Mouse (Mus musculus) adrenal gland, adult 18-20 months (tissue): ENCODE data around the gene Aox2. TPM values are rescaled to one million over a fixed set of nuclear protein-coding genes. Genes with fewer than 3 reads are reported as not detected.
"Not testable (repeated sequence)": the region's sequence is repeated elsewhere in the genome, so short reads cannot be mapped to it uniquely, and the experiment has no call there.

ENCODE experiments used
- DNase-seq, 2 experiments: peaks; one replicate each; pipeline ENCODE4 v3.0.0; 2021 to 2022; ENCODE audit warnings: low spot score in 2 of 2
- total RNA-seq, 2 experiments: library from RNA; stranded (reverse); gene quantifications; 1 replicate in 1 of 2; 2 replicates in 1 of 2; pipeline ENCODE4 v1.2.3; 2021

Gene Aox2
- total RNA-seq, 2 experiments from 2014 or later: 0.40 to 0.42 TPM

DNA sequence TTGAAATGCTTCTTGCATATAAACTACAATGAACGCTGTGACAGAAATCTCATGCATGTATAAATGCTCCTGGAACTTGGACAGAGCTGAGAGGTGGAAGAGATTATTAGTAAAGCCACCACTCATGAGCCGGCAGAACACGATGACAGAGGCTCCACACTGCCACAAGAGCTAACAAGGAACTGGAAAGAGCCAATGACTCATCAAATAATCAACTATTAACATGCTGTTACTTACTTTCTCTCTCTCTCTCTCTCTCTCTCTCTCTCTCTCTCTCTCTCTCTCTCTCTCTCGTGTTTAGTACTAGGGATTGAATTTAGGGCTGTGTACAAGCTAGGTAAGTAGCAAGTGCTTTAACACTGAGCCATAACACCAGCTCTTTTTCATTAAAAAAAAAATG is 65.7 kb downstream of the Aox2 start:
- no peak for DNase-seq

GRCm38 (mm10) chr1:58344570-58344969 is 66.4 kb downstream of the Aox2 start:
- no peak for DNase-seq

- no peak for DNase-seq
Measured at GRCm38 (mm10) chr1:58346159-58346558, 68.0 kb downstream of the Aox2 start.

DNA sequence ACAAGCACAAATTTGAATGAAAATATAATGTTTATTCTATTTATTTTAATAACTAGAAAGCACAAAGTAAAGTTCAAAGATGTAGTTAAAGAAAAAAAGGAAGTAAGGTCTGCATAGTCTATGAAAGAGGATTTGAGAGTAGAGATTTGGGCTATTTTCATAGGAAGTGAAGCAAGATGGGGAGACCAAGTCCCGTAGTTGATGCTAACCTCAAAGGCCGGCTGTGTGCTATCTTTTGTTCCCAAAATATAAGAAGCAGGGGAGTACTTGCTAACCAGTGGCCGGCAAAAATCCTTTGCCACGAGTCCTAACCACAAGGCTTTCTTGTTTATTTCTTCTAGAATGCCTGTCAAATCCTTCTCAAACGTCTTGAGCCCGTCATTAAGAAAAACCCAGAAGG is 70.6 kb downstream of the Aox2 start:
- DNase-seq: no peak

DNA sequence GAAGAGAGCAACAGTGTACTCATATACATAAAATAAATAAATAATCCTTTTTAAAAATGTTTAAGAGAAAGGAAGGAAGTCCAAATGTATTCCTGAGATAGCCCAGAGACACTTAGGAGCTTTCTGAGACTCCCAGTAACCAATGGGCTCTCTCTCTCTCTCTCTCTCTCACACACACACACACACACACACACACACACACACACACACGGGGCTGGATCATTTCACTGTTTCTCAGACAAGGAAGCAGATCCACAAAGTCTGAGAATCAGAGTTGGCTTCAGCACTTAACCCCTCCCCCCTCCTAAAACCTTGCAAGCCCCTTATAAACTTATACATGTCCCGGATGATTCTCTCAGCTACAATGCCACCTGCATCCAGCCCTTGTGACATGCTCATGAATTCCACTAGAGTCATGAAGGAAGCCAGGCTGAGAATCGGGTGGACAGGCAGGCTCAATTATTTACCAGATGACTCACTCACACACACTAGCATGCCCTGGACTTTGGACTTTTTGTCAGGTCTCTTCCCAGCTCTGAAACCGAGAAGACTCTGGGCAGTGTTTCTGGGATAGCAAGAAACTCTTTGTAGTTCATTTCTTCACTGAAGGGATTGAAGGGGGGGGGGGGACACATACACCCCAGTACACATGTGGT is 75.2 kb downstream of the Aox2 start:
- no peak for DNase-seq

- DNase-seq: peak; percentile 37 to 45
Measured at GRCm38 (mm10) chr1:58358958-58359901, 81.1 kb downstream of the Aox2 start.

DNA sequence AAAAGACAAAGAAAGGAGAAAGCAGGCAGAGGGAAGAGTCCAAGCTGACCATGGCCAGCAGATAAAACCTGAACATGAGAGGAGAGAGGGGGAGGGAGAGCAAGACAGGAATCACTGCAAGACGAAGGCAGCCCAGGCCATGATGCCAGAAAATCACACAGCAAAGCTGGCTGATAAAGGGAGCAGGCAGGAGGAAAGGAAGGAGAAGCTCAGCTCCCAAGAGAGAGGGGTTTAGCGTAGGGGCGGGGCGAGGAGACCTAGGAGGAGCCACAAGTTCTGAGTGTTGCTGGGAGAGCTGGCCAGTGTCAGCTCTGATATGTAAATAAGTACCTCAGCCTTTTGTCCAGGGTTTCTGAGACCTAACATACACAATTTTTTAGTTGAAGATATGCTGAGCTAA is 84.2 kb downstream of the Aox2 start:
- no peak for DNase-seq

DNA sequence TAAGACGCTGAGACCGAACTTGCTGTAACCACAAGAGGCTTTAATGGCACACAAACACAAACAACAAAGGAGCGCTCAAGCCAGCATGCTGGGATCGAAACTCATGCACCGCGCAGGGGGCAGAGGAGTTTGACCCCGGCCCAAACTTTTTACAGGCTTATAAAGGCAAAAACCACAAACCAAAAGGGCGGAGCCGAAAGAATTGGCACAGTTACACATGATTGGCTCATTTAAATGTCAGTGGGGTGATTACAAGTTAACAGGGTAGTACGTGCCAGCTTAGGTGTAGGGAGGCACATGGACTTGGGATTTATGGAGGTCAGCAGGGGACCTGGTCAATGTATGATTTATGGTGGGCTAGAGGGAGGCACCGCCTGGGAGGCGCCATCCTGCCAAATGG is 86.4 kb downstream of the Aox2 start:
- no peak for DNase-seq

DNA sequence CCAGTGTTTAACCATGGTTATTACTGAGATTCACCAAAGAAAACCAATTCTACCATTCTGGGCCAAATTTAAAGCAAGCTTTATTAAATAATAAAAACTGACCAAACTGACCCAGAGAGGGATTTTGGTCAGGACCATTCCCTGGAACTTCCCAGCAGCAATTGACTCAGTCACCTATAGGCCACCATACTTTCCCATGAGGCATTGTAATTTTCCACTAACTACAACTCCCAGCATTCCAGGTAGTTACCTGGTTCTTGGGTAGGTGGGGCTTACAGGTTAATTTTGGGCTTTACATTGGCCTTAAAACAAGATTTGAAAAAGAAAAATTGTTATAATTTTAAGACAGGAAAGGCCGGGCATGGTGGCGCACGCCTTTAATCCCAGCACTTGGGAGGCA is 87.7 kb downstream of the Aox2 start:
- no peak for DNase-seq

- DNase-seq: no peak
Measured at GRCm38 (mm10) chr1:58366737-58367471, 88.8 kb downstream of the Aox2 start.

- DNase-seq: no peak
Measured at GRCm38 (mm10) chr1:58369716-58370115, 91.6 kb downstream of the Aox2 start.

DNA sequence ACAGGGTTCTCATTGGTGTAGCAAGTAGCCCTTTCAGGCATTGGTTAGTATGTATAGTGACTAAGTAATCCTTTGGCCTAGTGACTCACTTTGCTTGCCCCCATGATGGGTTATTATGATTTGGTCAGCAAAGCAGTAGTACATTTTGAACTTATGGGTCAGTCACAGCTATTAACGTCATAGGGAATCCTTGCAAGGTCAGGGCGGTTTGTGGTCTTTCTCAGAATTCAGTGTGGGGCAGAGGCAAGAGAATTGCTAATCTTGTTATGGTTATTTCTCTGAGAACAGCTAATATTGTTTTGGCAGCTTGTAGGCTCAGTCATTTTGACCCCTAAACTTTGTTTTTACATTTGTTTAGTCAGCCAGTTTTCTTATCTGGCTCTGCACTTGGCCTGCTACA is 96.1 kb downstream of the Aox2 start:
- not testable (repeated sequence) for DNase-seq

- DNase-seq: no peak
Measured at GRCm38 (mm10) chr1:58375574-58376147, 97.5 kb downstream of the Aox2 start.

GRCm38 (mm10) chr1:58382586-58383281 is 104.6 kb downstream of the Aox2 start:
- no peak for DNase-seq

GRCm38 (mm10) chr1:58391421-58392267 is 113.5 kb downstream of the Aox2 start:
- DNase-seq: no peak

GRCm38 (mm10) chr1:58392268-58392651 is 114.1 kb downstream of the Aox2 start:
- no peak for DNase-seq

- peak; percentile 93 to 94 for DNase-seq
Measured at GRCm38 (mm10) chr1:58392652-58393283, 114.6 kb downstream of the Aox2 start, which contains the start of gene Bzw1. Gene Bzw1 (plus strand): TSS chr1:58392898.

- peak; percentile 42 to 49 for DNase-seq
Measured at GRCm38 (mm10) chr1:58393284-58394195, 115.4 kb downstream of the Aox2 start.
